Mouse (Mus musculus) limb, embryonic 11.5 days (tissue): ENCODE results near the gene Gm20696. TPM values are rescaled to one million over a fixed set of nuclear protein-coding genes. Genes with fewer than 3 reads are reported as not detected.

ENCODE experiments used
- ATAC-seq: fragments of 200-750 bp; cut with Nextera tagmentation; 2 replicates; pipeline ENCODE4 v1.8.0; 2017; ENCODE audit warnings: low read depth; ENCODE audit not compliant: insufficient number of reproducible peaks, low FRiP score, low TSS enrichment
- DNase-seq: peaks from one replicate; pipeline ENCODE4 v3.0.0-alpha.2; 2015; ENCODE audit warnings: low spot score
- H3K27ac ChIP-seq: fragments of 300-500 bp; sonication (generic); replicated peaks from 2 replicates; pipeline ENCODE4 v1.5.1; 2014; ENCODE audit warnings: low read depth, mild to moderate bottlenecking, low read length
- H3K27me3 ChIP-seq: fragments of 300-500 bp; sonication (generic); 2 replicates; pipeline ENCODE4 v1.6.1; 2014; ENCODE audit warnings: mild to moderate bottlenecking, low read length, mixed read lengths; ENCODE audit not compliant: control insufficient read depth, insufficient read depth
- H3K36me3 ChIP-seq: fragments of 300-500 bp; sonication (generic); 2 replicates; pipeline ENCODE4 v1.6.1; 2014; ENCODE audit warnings: mild to moderate bottlenecking, low read length, moderate library complexity, mixed read lengths; ENCODE audit not compliant: control insufficient read depth, insufficient read depth
- H3K4me1 ChIP-seq: fragments of 300-500 bp; sonication (generic); 2 replicates; pipeline ENCODE4 v1.6.1; 2014; ENCODE audit warnings: low read length, mixed read lengths; ENCODE audit not compliant: control insufficient read depth, insufficient read depth
- H3K4me2 ChIP-seq: fragments of 300-500 bp; sonication (generic); 2 replicates; pipeline ENCODE4 v1.6.1; 2014; ENCODE audit warnings: low read depth, mild to moderate bottlenecking, moderate library complexity; ENCODE audit not compliant: severe bottlenecking
- H3K4me3 ChIP-seq: fragments of 300-500 bp; sonication (generic); 2 replicates; pipeline ENCODE4 v1.5.1; 2014; ENCODE audit warnings: low read depth, low read length
- H3K9ac ChIP-seq: fragments of 300-500 bp; sonication (generic); 2 replicates; pipeline ENCODE4 v1.6.1; 2014; ENCODE audit warnings: mild to moderate bottlenecking, low read length
- H3K9me3 ChIP-seq: fragments of 300-500 bp; sonication (generic); 2 replicates; pipeline ENCODE4 v1.6.1; 2016; ENCODE audit warnings: low read length; ENCODE audit not compliant: control insufficient read depth
- WGBS: fragments of 180-500 bp; shearing (Covaris S2); extraction: QIAGEN DNeasy Blood & Tissue Kit; methylation state at CpG from one replicate; pipeline ENCODE4 v1.1.7; 2014; 5-methylcytosine and 5-hydroxymethylcytosine counted together
- polyA plus RNA-seq: library from polyadenylated mRNA; unstranded; fragments of >200 nt; fragmentation: Nextera tagmentation; extraction: Ambion mirVana; gene quantifications from 2 replicates; pipeline ENCODE4 v1.2.1, GENCODE M21; 2014

The Gm20696 gene
- polyA plus RNA-seq, 1 experiment from 2014 or later: 4.0 TPM

DNA sequence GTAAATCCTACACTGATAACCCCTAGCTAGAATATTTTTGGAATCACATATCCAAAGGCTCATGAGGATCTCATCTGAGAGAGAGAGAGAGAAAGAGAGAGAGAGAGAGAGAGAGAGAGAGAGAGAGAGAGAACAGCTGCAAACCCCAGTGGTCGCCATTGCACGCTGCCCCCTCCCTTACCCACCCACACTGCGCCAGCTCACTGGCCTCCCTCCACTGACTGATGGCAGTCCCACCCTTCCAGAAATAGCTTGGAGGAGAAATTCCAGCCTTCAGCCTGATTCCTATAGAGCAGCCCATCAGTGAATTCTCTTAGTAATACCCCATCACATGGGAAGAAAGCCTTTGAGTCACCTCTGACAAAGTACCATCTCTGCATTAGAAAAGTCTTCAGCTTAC, 415.4 kb downstream of the Gm20696 start:
- H3K9ac ChIP-seq: no peak overlapping the region
- H3K9me3 ChIP-seq: no peaks in the 10 kb centered on the region
- no peak overlapping the region for H3K4me3 ChIP-seq
- 92% methylated on average over 3 of the region's 3 CpGs for WGBS
- H3K36me3 ChIP-seq: no peaks in the 10 kb centered on the region
- no peaks in the 10 kb centered on the region for H3K4me1 ChIP-seq
- no peak overlapping the region for H3K27ac ChIP-seq
- no peak overlapping the region for H3K4me2 ChIP-seq
- DNase-seq (no peak), ATAC-seq (no peak)
- no peaks in the 10 kb centered on the region for H3K27me3 ChIP-seq

DNA sequence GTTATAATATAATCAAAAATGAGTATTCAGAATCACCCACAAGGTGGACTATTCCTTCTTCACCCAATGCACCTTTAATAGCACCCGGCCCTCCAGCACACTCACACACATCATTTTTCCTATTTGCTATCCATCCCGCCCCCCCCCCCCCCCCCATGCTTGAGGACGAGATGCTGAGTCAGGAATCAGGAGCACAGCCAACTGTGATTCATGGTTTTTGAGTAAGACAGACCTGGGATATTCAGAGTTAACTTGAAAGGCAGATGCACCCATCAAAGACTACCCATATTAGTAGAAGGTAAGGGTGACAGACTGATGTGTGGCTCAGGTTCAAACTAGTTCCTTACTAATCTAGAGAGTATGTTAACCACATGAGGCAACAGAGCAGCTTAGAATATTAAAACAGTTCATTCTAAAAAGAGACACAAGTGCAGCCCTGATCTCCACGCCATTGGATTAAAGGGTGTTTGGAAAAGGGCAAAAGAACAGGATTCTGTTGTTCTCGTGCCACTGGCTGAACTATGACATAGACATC, 417.0 kb downstream of the Gm20696 start:
- no peak overlapping the region for H3K4me3 ChIP-seq
- WGBS: 80% methylated on average over 5 of the region's 5 CpGs
- ATAC-seq (no peak), DNase-seq (no peak)
- H3K27ac ChIP-seq: no peak overlapping the region
- no peaks in the 10 kb centered on the region for H3K36me3 ChIP-seq
- H3K27me3 ChIP-seq: no peaks in the 10 kb centered on the region
- H3K4me1 ChIP-seq: no peaks in the 10 kb centered on the region
- no peak overlapping the region for H3K4me2 ChIP-seq
- no peaks in the 10 kb centered on the region for H3K9me3 ChIP-seq
- H3K9ac ChIP-seq: no peak overlapping the region

DNA sequence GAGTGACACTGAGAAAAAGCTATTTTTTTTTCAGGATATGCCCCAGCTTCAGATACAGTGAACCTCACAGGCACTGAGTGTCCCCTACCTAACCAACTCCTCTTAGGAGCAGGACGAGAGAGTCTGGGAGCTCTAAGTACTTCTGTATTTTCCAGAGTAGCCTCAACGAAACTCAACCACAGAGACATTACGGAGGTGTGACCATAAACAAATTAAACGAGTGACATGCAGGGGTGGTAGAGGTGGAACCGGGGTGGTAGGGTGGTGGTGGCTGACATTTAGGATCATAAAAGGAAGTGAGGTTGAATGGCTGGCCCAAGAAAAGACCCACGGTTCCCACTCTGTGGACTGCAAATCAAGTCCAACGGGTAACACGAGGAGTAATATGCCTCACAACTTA, 418.2 kb downstream of the Gm20696 start:
- 55% methylated on average over 8 of the region's 8 CpGs for WGBS
- H3K9me3 ChIP-seq: no peaks in the 10 kb centered on the region
- no peak overlapping the region for H3K9ac ChIP-seq
- H3K27me3 ChIP-seq: no peaks in the 10 kb centered on the region
- no peak overlapping the region for H3K4me3 ChIP-seq
- H3K27ac ChIP-seq: no peak overlapping the region
- no peak overlapping the region for H3K4me2 ChIP-seq
- H3K36me3 ChIP-seq: no peaks in the 10 kb centered on the region
- DNase-seq: no peak
- ATAC-seq: no peak
- no peaks in the 10 kb centered on the region for H3K4me1 ChIP-seq

DNA sequence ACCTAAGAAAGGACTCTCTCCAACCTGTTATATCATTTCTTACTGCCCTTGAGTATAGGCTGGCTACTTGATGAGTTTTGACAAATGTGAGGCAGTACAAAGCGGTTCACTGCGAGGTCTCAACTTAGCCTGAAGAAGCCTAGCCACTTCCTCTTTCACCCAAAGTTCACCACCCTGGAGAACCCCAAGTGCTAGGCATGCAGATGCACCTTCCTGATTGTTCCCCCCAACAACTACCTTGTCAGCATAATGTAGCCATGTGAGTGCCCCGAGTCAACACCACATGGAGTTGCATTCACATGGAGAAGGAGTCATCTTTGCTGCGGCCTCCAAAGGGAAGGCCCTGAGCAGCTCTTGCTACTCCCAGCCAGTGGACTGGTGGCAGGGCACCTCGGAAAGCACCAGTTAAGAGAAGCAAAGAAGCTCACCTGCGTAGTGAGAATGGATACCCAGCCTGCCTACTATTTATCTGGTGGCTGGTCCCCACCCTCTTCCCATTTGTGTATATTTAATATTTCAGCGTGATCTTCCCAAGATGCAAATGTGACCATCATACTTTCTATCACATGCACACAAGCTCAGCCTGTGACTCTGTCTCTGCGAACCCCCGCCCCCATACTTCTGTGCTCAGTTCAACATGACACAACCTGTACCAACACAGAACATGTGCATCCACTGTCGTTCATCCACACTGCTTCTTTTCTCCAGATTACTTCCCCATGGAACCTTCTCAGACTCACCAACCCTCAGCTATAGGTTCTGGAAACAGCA, 424.8 kb downstream of the Gm20696 start:
- DNase-seq (no peak), ATAC-seq (no peak)
- H3K36me3 ChIP-seq: no peaks in the 10 kb centered on the region
- 91% methylated on average over 10 of the region's 10 CpGs for WGBS
- no peak overlapping the region for H3K27ac ChIP-seq
- H3K9ac ChIP-seq: no peak overlapping the region
- H3K4me3 ChIP-seq: no peak overlapping the region
- no peaks in the 10 kb centered on the region for H3K4me1 ChIP-seq
- no peaks in the 10 kb centered on the region for H3K9me3 ChIP-seq
- H3K4me2 ChIP-seq: no peak overlapping the region
- no peaks in the 10 kb centered on the region for H3K27me3 ChIP-seq

DNA sequence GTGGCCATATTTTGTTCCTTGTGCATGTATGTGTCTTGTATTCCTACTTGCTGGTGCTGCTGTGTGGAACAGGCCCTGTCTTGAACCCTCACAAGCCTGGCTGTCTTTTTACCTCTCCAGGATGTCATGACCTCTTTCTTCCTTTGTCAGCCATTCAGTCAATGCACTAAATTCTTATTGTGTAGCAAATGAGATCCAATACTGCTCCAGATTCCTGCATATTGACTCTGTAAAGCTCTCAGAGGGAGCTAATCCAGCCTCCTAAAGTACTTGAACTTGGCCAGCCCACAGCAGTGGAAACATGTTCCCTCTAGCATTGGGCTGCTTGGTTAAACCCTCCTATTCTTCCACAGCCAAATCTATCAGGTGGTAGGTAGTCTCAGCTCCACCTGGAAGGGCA, 425.8 kb downstream of the Gm20696 start:
- no peak for DNase-seq
- no peak overlapping the region for H3K27ac ChIP-seq
- no peak overlapping the region for H3K4me3 ChIP-seq
- H3K27me3 ChIP-seq: no peaks in the 10 kb centered on the region
- H3K9ac ChIP-seq: no peak overlapping the region
- H3K4me1 ChIP-seq: no peaks in the 10 kb centered on the region
- ATAC-seq: no peak
- no peak overlapping the region for H3K4me2 ChIP-seq
- H3K36me3 ChIP-seq: no peaks in the 10 kb centered on the region
- no peaks in the 10 kb centered on the region for H3K9me3 ChIP-seq

DNA sequence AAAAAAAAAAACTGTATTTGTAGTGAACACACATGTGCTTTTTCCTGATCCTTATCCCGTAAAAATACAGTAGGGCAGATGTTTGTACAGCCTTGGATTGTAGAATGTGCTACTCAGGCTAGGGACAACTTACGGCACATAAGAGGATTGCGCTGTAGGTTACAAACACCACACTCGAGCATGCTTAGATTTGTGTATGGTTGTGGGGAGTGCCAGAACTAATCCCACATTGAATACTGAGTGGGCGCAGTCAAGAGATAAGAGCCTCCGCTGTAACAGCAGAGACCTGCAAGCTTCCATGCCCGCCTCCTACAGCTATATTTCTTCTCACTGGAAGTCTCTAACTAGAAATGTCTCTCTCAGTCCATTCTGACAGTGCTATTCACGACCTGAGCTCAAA, 431.0 kb downstream of the Gm20696 start:
- no peaks in the 10 kb centered on the region for H3K36me3 ChIP-seq
- no peak overlapping the region for H3K27ac ChIP-seq
- DNase-seq (no peak), ATAC-seq (no peak)
- H3K9me3 ChIP-seq: no peaks in the 10 kb centered on the region
- peaks cover 5% of the 10 kb centered on the region; the same call in 1 of the 2 replicates for H3K4me1 ChIP-seq
- H3K4me2 ChIP-seq: no peak overlapping the region
- no peaks in the 10 kb centered on the region for H3K27me3 ChIP-seq
- no peak overlapping the region for H3K9ac ChIP-seq
- 87% methylated on average over 8 of the region's 8 CpGs for WGBS
- no peak overlapping the region for H3K4me3 ChIP-seq

DNA sequence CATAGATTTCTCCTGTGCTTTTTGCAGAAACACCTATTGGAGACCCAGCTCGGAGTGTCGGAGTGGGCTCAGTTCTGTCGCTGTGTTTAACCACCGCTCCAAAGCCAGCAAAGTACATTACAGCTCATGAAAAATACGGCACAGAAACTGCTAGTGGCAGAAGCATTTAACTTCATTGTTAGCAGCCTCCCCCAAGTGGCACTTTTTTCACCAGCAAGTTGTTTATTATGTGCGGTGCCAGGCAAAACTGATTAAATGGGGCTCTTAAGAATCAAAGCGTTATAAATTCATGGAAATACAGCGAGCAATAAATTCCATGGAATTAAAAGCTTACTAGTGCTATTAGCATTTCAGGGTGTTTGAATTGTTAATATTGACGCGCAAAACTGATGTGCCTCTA, 433.2 kb downstream of the Gm20696 start:
- H3K4me1 ChIP-seq: peaks cover 5% of the 10 kb centered on the region; the same call in 1 of the 2 replicates
- no peaks in the 10 kb centered on the region for H3K9me3 ChIP-seq
- H3K36me3 ChIP-seq: no peaks in the 10 kb centered on the region
- no peak overlapping the region for H3K4me3 ChIP-seq
- WGBS: 41% methylated on average over 10 of the region's 10 CpGs
- H3K27me3 ChIP-seq: no peaks in the 10 kb centered on the region
- no peak overlapping the region for H3K4me2 ChIP-seq
- H3K27ac ChIP-seq: no peak overlapping the region
- ATAC-seq: no peak
- no peak overlapping the region for H3K9ac ChIP-seq
- DNase-seq: peak; percentile 39

DNA sequence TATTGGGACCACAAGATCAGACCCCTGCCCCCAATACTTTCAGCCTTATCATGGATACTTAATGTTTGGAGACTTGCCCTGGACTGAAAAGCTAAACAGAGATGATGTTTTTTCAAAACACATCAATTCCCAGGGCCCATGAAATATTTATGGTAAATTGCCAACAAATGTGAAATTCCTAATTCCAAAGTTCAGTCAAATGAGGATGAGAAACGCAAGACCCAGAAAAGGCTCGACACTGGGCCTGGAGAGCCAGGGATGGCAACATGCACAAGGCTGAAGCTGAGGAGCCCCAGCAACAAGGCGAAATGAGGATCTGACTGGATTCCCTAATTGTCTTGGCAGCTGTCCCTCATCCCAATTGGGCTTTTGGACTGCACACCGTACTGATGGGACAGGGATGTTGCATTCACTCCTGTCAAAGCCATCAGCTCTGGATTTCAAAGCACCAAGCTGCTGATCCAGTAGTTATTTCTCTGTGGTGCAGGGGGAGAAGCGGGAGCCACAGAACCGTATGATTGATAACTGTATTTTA, 438.2 kb downstream of the Gm20696 start:
- Histone ChIP-seq H3K27me3 (no peaks in the 10 kb centered on the region), H3K36me3 (no peaks in the 10 kb centered on the region), H3K9me3 (no peaks in the 10 kb centered on the region), H3K9ac (no peak overlapping the region), H3K4me1 (peaks cover 5% of the 10 kb centered on the region; the same call in 1 of the 2 replicates), H3K4me2 (no peak overlapping the region), H3K27ac (no peak overlapping the region), H3K4me3 (no peak overlapping the region)
- 92% methylated on average over 6 of the region's 6 CpGs for WGBS
- DNase-seq: no peak
- no peak for ATAC-seq
